Mouse (Mus musculus): Measurements from ENCODE around the gene Ralb. TPM values are rescaled to one million over a fixed set of nuclear protein-coding genes. Genes with fewer than 3 reads are reported as not detected.
A peak's percentile ranks its signal among the peaks of the same experiment; 100 is the strongest.

Ralb gene
- polyA plus RNA-seq, 1 experiment from 2014 or later, result 58.8 TPM

DNA sequence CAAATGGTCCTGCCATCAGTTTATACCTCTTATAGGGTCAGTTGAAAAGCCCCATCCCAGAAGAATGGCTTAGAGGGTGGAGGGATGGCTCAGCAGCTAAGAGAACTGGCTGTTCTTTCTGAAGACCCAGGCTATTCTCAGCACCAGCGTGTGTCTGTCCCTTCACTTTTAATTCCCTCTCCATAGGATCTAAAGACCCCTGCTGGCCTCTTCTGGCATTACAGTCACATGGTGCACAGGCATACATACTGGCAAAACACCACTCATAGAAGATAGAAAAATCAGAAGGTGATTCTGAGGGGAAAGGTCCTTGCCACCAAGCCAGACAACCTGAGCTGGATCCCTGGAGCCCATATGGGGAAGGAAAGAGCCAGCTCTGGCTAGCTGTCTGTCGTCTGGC, 41.2 kb downstream of the Ralb start:
- Histone ChIP-seq H3K9ac (no peak overlapping the region), H3K4me1 (no peaks in the 10 kb centered on the region), H3K36me3 (no peaks in the 10 kb centered on the region), H3K4me3 (no peak overlapping the region), H3K9me3 (replicated peaks) (no peaks in the 10 kb centered on the region), H3K4me2 (no peak overlapping the region), H3K27ac (no peak overlapping the region), H3K27me3 (replicated peaks) (peaks cover 20% of the 10 kb centered on the region; the same call in 1 of the 2 replicates)
- ATAC-seq, result no peak
- 40% methylated on average over 2 of the region's 2 CpGs for WGBS (ENCODE audit: insufficient replicate concordance)

DNA sequence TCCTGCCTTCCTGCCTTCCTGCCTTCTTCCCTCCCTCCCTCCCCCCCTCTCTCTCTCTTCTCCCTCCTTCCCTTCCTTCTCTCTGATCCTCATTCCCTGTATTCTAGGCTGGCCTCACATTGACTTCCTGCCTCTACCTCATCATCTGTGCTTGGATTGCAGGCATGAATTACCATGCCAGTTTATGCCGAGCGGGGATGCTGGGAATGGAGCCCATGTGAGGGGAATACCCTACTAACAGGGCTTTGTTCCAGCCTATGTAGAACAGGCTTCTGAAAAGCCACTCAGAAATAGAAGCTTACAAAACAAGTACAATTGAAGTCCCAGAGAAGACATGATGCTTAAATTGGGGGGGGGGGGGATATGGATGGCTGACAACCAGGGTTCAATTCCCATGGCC, 44.5 kb downstream of the Ralb start:
- no peaks in the 10 kb centered on the region for H3K9me3 ChIP-seq (replicated peaks)
- 87% methylated on average over 2 of the region's 2 CpGs for WGBS (ENCODE audit: insufficient replicate concordance)
- no peak for ATAC-seq
- H3K4me1 ChIP-seq, result no peaks in the 10 kb centered on the region
- no peak overlapping the region for H3K9ac ChIP-seq
- H3K27me3 ChIP-seq (replicated peaks), result peaks cover 45% of the 10 kb centered on the region
- no peaks in the 10 kb centered on the region for H3K36me3 ChIP-seq
- no peak overlapping the region for H3K4me2 ChIP-seq
- no peak overlapping the region for H3K4me3 ChIP-seq
- no peak overlapping the region for H3K27ac ChIP-seq

DNA sequence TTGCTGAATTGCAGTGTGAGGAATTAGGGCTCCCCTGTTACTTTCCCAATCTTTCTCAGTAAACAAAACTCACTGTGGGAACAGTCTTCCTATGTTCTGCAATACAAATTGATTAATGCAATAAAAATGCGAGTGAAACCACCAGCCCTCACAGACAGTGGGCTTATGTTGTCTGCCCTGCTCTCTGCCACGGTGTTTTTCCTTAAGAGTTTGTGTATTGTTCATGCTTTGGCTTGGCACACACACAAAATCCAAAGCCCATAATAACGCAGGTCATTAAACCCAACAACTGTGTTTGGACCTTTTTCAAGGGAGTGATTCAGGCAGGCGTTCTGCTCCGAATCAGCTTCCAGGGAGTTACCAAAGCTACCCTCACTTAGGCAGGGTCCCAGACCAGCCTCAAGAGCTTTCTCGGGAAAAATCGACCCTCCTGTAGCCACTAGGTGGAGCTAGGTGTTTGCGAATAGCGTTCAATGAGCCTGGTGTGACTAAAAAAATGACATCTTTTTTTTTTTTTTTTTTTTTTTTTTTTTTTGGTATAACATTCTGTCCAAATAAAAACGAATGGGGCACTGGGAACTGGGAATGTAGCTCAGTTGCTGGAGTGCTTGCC, 46.5 kb downstream of the Ralb start:
- ATAC-seq, result no peak
- H3K4me1 ChIP-seq, result no peaks in the 10 kb centered on the region
- H3K4me3 ChIP-seq, result no peak overlapping the region
- H3K9me3 ChIP-seq (replicated peaks), result no peaks in the 10 kb centered on the region
- H3K36me3 ChIP-seq, result no peaks in the 10 kb centered on the region
- H3K9ac ChIP-seq, result no peak overlapping the region
- no peak overlapping the region for H3K27ac ChIP-seq
- 13% methylated on average over 10 of the region's 10 CpGs for WGBS (ENCODE audit: insufficient replicate concordance)
- no peak overlapping the region for H3K4me2 ChIP-seq
- peaks cover 53% of the 10 kb centered on the region for H3K27me3 ChIP-seq (replicated peaks)

DNA sequence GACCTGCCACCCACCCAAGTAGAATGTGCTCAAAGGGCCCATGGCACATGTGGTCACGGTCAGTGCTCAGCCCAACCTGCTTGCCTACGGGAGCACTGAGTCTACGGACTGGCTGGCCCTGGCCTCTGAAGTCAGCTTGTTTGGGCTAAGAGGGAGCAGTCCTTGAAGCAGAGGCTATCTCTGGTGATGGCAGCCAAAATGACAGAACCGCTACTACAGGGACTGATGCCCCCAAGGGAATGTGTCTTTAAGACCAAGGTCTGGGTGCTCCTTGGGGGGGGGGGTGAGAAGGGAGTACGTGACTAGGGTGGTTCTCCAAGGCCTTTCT, 47.1 kb downstream of the Ralb start:
- no peaks in the 10 kb centered on the region for H3K36me3 ChIP-seq
- H3K9ac ChIP-seq, result no peak overlapping the region
- no peaks in the 10 kb centered on the region for H3K9me3 ChIP-seq (replicated peaks)
- peaks cover 49% of the 10 kb centered on the region for H3K27me3 ChIP-seq (replicated peaks)
- ATAC-seq, result no peak
- WGBS (ENCODE audit: insufficient replicate concordance), result 37% methylated on average over 5 of the region's 5 CpGs
- H3K4me2 ChIP-seq, result peak overlapping the region; percentile 21; the same call in 1 of the 2 replicates
- no peak overlapping the region for H3K4me3 ChIP-seq
- no peaks in the 10 kb centered on the region for H3K4me1 ChIP-seq
- no peak overlapping the region for H3K27ac ChIP-seq

DNA sequence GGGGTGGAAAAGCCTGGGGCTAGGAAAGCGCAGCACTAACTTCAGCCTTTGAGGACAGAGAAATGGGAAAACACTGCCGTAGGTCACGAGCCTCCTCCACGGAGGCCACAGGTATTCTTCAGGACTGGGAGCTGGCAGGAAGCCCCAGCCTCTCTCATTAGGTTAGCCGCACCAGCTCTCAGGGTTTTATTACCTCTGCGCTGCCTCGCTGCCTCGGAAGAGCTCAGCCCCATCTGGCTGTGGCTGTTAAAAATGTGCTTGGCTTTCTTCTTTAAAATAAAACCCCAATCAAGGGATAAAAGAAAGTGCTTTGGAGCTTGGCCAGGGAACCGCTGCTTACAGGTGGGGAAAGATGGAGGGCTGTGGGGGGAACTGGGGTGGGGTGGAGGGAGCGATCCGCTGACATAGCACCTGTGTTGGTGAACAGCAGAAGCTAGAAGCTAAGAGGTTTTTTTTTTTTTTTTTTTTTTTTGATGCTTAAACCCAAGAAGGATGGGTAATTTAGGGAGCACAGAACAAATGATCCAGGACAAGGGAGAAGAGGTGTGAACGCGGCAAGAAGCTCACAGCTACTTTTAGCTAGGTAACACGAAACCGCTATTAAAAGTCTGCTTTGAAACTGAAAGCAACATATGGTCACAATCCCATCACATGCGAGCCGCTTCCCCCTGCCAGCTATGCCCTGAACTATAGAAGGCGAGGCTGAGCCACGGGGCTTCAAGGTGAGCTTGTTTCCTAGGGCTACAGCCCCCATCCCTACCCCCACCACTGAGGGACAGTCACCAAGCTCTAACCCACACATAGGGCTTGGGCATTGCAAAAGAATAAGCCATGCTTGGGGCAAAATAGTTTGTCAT, 47.7 kb downstream of the Ralb start:
- Histone ChIP-seq H3K4me1 (no peaks in the 10 kb centered on the region), H3K27ac (no peak overlapping the region), H3K27me3 (replicated peaks) (peaks cover 43% of the 10 kb centered on the region), H3K9ac (no peak overlapping the region), H3K4me2 (peak overlapping the region; percentile 21; the same call in 1 of the 2 replicates), H3K36me3 (no peaks in the 10 kb centered on the region), H3K4me3 (no peak overlapping the region), H3K9me3 (replicated peaks) (no peaks in the 10 kb centered on the region)
- no peak for ATAC-seq
- 32% methylated on average over 19 of the region's 19 CpGs for WGBS (ENCODE audit: insufficient replicate concordance)

DNA sequence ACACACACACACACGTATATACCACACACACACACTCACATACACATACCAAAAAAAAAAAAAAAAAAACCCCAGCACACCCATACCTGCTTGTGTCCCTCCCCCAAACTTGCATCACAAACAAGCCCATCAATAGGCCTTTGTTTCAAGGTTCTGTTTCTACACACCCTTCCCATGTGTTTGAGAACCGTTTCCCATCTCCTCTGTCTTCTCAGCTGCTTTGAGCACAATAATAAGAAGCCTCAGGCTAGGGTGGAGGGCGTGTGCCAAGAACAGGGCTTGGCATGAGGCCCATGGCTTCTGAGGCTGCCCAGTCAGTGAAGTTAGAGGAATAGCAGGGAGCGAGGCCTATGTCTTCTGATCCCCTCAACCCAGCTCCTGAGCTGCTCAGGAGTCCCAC, 50.9 kb downstream of the Ralb start:
- H3K4me1 ChIP-seq, result no peaks in the 10 kb centered on the region
- no peak for ATAC-seq
- H3K4me3 ChIP-seq, result no peak overlapping the region
- H3K9me3 ChIP-seq (replicated peaks), result no peaks in the 10 kb centered on the region
- no peak overlapping the region for H3K27ac ChIP-seq
- H3K9ac ChIP-seq, result no peak overlapping the region
- no peaks in the 10 kb centered on the region for H3K36me3 ChIP-seq
- H3K4me2 ChIP-seq, result no peak overlapping the region
- H3K27me3 ChIP-seq (replicated peaks), result peaks cover 39% of the 10 kb centered on the region
- 40% methylated on average over 3 of the region's 4 CpGs for WGBS (ENCODE audit: insufficient replicate concordance)

DNA sequence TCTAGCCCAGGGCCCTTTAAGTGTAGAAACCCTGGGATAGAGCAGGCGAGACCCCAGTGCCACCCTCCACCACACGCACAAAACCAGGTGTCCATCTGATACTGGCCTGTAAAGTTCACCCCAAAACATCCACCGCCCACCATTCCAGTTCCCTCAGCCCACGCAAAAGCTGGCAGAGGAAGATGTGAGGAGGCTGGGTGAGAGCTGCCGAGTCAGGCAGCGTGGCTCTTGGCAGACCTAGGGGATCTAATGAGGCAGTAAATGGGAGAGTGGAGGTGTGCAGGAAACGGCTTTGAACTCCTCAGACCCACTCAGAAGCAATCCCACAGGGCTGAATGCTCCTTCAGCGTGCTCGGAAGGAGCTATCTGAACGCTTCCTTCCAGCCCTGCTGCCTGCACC, 53.2 kb downstream of the Ralb start:
- Histone ChIP-seq H3K4me3 (no peak overlapping the region), H3K4me2 (no peak overlapping the region), H3K27me3 (replicated peaks) (peaks cover 24% of the 10 kb centered on the region), H3K27ac (no peak overlapping the region), H3K36me3 (no peaks in the 10 kb centered on the region), H3K4me1 (no peaks in the 10 kb centered on the region), H3K9me3 (replicated peaks) (no peaks in the 10 kb centered on the region), H3K9ac (no peak overlapping the region)
- 55% methylated on average over 10 of the region's 10 CpGs for WGBS (ENCODE audit: insufficient replicate concordance)
- no peak for ATAC-seq

DNA sequence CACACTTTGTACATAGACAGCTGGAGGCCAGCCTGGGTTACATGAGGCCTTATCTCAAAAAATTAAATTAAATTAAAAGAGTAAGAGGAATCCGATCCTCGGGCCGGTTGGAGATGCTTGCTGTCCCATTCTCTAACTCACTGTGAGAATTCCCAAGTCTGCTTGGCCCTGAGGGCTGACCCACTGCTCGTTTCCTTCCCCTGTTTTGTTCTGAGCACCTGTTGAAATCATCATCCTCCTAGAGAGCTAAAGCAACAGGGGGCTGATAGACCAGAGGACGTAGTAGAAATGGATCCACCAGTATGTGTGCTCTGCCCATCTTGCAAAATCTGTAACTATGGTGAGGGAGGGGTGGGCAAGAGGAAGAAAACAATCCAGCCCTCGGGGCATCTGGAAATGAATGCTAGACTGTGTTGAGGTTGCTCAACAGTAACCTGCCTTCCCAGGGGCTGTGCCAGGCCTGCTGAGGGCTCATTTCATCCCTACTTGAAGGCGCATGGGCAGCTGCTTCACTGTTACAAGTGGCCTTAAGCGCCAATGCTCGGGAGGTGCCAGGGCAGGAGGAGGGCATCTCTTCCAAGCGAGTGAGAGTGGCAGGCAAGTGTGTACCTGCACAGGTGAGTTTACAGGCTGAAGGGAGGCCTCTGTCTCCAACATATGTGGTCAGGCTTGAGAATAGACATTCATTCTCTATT, 53.8 kb downstream of the Ralb start:
- WGBS (ENCODE audit: insufficient replicate concordance), result 67% methylated on average over 10 of the region's 10 CpGs
- H3K27ac ChIP-seq, result no peak overlapping the region
- no peak overlapping the region for H3K9ac ChIP-seq
- no peaks in the 10 kb centered on the region for H3K36me3 ChIP-seq
- peaks cover 17% of the 10 kb centered on the region for H3K27me3 ChIP-seq (replicated peaks)
- H3K4me3 ChIP-seq, result no peak overlapping the region
- no peak for ATAC-seq
- H3K4me1 ChIP-seq, result no peaks in the 10 kb centered on the region
- no peaks in the 10 kb centered on the region for H3K9me3 ChIP-seq (replicated peaks)
- no peak overlapping the region for H3K4me2 ChIP-seq

DNA sequence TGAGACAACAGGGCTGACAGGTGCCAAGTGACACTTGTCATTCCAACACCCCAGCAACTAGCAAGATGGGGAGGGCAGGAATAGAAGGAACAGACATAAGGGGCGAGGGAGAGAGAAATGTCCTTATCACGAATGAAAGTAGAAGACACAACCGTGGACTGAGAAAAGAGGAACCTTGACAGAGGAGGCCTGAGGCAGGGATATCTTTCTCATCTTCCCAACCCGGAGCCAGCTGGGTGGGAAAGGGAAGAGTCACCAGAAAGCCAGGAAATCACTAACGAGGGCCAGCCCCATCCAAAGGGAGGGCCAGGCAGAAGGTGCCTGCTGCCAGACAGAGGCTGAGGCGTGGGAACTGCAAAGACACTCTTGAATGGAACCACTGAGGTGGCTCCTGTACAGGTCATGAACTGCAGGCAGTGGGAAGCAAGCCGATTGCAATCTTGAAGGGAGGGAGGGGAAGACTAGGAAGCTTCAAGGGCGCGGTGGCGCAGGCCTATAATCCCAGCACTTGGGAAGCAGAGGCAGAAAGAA, 57.8 kb downstream of the Ralb start:
- Histone ChIP-seq H3K9ac (no peak overlapping the region), H3K4me3 (no peak overlapping the region), H3K9me3 (replicated peaks) (no peaks in the 10 kb centered on the region), H3K36me3 (no peaks in the 10 kb centered on the region), H3K4me1 (no peaks in the 10 kb centered on the region), H3K27ac (no peak overlapping the region), H3K27me3 (replicated peaks) (0 out of 2 replicates have a peak, but pooled peaks cover 3% of the 10 kb centered on the region), H3K4me2 (no peak overlapping the region)
- WGBS (ENCODE audit: insufficient replicate concordance), result 31% methylated on average over 10 of the region's 10 CpGs
- ATAC-seq, result no peak

DNA sequence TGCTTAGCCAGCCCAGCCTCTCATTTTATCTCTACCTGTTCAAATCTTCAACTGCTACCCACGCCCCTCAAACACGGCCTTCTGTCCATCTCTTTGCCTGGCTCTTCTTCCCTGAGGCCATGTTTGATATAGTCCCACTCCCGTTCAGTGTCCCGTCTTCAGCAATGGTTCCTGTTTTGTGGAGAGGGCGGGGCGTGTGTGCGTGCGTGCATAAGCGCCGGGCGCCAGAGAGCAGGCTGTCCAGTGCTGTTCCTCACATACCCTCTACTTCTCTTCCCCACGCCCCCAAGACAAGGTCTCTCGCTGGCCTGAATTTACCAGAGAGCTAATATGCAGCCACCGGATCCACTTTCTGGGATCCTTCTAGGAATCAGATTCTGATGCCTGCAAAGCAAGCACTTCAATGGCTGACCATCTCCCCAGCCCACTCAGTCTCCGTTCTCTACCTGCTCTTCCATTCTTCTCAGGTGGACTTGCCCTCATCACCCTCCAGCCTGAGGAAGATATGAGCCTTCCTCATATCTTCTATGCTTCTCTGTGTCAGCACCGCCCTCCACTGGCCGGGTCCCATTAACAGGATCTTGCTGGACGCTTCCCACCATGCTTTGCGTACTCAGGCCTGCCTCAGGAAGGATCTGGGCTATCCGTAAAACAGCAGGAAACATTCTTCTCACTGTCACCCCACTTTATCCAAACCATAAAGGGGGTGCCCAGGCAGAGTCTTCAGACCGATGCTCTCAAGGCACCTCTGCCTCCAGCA, 60.8 kb downstream of the Ralb start:
- no peak for ATAC-seq
- Histone ChIP-seq H3K4me1 (no peaks in the 10 kb centered on the region), H3K27me3 (replicated peaks) (no peaks in the 10 kb centered on the region), H3K36me3 (no peaks in the 10 kb centered on the region), H3K4me2 (no peak overlapping the region), H3K9me3 (replicated peaks) (no peaks in the 10 kb centered on the region), H3K27ac (no peak overlapping the region), H3K4me3 (no peak overlapping the region), H3K9ac (no peak overlapping the region)
- WGBS (ENCODE audit: insufficient replicate concordance), result 68% methylated on average over 21 of the region's 21 CpGs

DNA sequence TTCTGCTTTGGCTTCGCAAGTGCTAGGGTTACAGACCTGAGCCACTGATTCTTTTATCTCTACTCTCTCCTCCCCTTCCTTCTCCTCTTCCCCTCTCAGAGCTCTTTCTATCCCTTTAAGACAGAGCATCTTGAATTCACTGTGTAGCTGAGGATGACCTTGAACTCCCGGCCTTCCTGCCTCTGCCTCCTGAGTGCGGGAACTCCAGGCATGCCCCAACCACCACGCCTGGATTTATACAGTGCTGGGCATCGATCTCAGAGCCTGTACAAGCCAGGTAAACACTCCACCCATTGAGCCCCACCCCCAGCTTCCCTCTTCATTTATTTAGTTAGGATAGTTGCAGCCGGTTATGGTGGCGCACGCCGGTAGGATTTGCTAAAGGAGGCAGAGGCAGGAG, 61.7 kb downstream of the Ralb start:
- Histone ChIP-seq H3K9ac (no peak overlapping the region), H3K36me3 (no peaks in the 10 kb centered on the region), H3K4me2 (no peak overlapping the region), H3K27me3 (replicated peaks) (no peaks in the 10 kb centered on the region), H3K4me1 (no peaks in the 10 kb centered on the region), H3K27ac (no peak overlapping the region), H3K4me3 (no peak overlapping the region), H3K9me3 (replicated peaks) (no peaks in the 10 kb centered on the region)
- WGBS (ENCODE audit: insufficient replicate concordance), result 80% methylated on average over 9 of the region's 9 CpGs
- no peak for ATAC-seq
